Mouse (Mus musculus) C2C12 (cell line): Measurements from ENCODE around the gene Ccdc33.

Experiments
- CEBPB ChIP-seq: IDR thresholded peaks from one replicate; pipeline ENCODE4 v1.6.1; 2011; ENCODE audit warnings: low read depth, mild to moderate bottlenecking, control low read depth, moderate library complexity
- CTCF ChIP-seq: IDR thresholded peaks from one replicate; pipeline ENCODE4 v1.5.1; 2011; ENCODE audit not compliant: control insufficient read depth, insufficient read depth, insufficient read length
- MAX ChIP-seq: IDR thresholded peaks from one replicate; pipeline ENCODE4 v1.6.1; 2011; ENCODE audit warnings: mild to moderate bottlenecking, control low read depth
- MYOD1 ChIP-seq: IDR thresholded peaks from one replicate; pipeline ENCODE4 v1.6.1; 2011; ENCODE audit warnings: low read depth; ENCODE audit not compliant: control insufficient read depth, insufficient read length
- USF1 ChIP-seq: IDR thresholded peaks from one replicate; pipeline ENCODE4 v1.6.1; 2011; ENCODE audit warnings: low read depth, mild to moderate bottlenecking, control low read depth, moderate library complexity

DNA sequence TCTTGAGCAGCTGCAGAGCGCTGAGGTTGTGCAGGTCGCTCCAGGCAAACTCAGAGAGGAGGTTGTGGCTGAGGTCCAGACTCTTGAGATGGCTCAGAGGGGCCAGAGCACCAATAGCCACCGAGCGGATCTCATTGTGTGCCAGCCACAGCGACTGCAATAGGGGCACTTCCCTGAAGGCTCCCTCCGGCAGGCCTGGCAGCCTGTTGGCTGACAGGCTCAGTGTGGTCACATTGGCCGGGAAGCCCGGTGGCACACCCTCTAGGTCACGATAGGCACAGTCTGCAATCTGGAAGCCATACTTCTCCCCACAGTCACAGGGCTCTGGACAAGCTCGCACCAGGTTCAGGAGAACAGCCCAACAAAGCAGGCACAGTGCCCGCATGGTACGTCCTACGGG is 39.2 kb upstream of the Ccdc33 start:
- TF ChIP-seq CTCF, result no peak
- no peak for TF ChIP-seq MAX
- TF ChIP-seq USF1, result no peak
- no peak for TF ChIP-seq CEBPB
- no peak for TF ChIP-seq MYOD1
